Mouse (Mus musculus) neural tube, embryonic 14.5 days (tissue): Measurements from ENCODE around the gene Asgr2. TPM values are rescaled to one million over a fixed set of nuclear protein-coding genes. Genes with fewer than 3 reads are reported as not detected.

Experiments
- ATAC-seq: fragments of 200-750 bp; cut with Nextera tagmentation; 2 replicates; pipeline ENCODE4 v1.8.0; 2017; ENCODE audit warnings: low read depth, mild to moderate bottlenecking, moderate TSS enrichment, moderate library complexity
- H3K27ac ChIP-seq: fragments of 300-500 bp; sonication (generic); 2 replicates; pipeline ENCODE4 v1.5.1; 2014; ENCODE audit warnings: low read depth, mild to moderate bottlenecking, control low read depth, low read length, moderate library complexity, mixed read lengths
- H3K27me3 ChIP-seq: fragments of 300-500 bp; sonication (generic); 2 replicates; pipeline ENCODE4 v1.6.1; 2014; ENCODE audit warnings: low read length; ENCODE audit not compliant: control insufficient read depth, insufficient read depth
- H3K36me3 ChIP-seq: fragments of 300-500 bp; sonication (generic); 2 replicates; pipeline ENCODE4 v1.6.1; 2014; ENCODE audit warnings: low read length, mixed read lengths; ENCODE audit not compliant: control insufficient read depth, insufficient read depth
- H3K4me1 ChIP-seq: fragments of 300-500 bp; sonication (generic); 2 replicates; pipeline ENCODE4 v1.6.1; 2014; ENCODE audit warnings: low read length; ENCODE audit not compliant: control insufficient read depth, insufficient read depth
- H3K4me2 ChIP-seq: fragments of 300-500 bp; sonication (generic); 2 replicates; pipeline ENCODE4 v1.6.1; 2014; ENCODE audit warnings: mild to moderate bottlenecking, low read depth, low read length, control low read depth
- H3K4me3 ChIP-seq: fragments of 300-500 bp; sonication (generic); 2 replicates; pipeline ENCODE4 v1.5.1; 2014; ENCODE audit warnings: low read depth, low read length, control low read depth, mixed read lengths
- H3K9ac ChIP-seq: fragments of 300-500 bp; sonication (generic); replicated peaks from 2 replicates; pipeline ENCODE4 v1.6.1; 2014; ENCODE audit warnings: low read depth, mild to moderate bottlenecking, control low read depth, low read length, mixed read lengths
- H3K9me3 ChIP-seq: fragments of 300-500 bp; sonication (generic); 2 replicates; pipeline ENCODE4 v1.6.1; 2016; ENCODE audit warnings: low read length; ENCODE audit not compliant: control insufficient read depth
- WGBS: fragments of 180-500 bp; shearing (Covaris S2); extraction: QIAGEN DNeasy Blood & Tissue Kit; methylation state at CpG from one replicate; pipeline ENCODE4 v1.1.7; 2014; 5-methylcytosine and 5-hydroxymethylcytosine counted together
- polyA plus RNA-seq: library from polyadenylated mRNA; unstranded; fragments of >200 nt; fragmentation: Nextera tagmentation; extraction: Ambion mirVana; gene quantifications from 2 replicates; pipeline ENCODE4 v1.2.1, GENCODE M21; 2014

Asgr2 gene
- polyA plus RNA-seq, 1 experiment from 2014 or later, result not detected

- H3K27ac ChIP-seq, result no peak overlapping the region
- H3K4me2 ChIP-seq, result no peak overlapping the region
- H3K9ac ChIP-seq, result no peak overlapping the region
- H3K9me3 ChIP-seq, result no peaks in the 10 kb centered on the region
- H3K36me3 ChIP-seq, result no peaks in the 10 kb centered on the region
- H3K27me3 ChIP-seq, result no peaks in the 10 kb centered on the region
- no peak for ATAC-seq
- no peak overlapping the region for H3K4me3 ChIP-seq
- 70% methylated on average over 6 of the region's 6 CpGs for WGBS
- H3K4me1 ChIP-seq, result no peaks in the 10 kb centered on the region
Measured at GRCm38 (mm10) chr11:70079175-70079574, 13.3 kb upstream of the Asgr2 start.

DNA sequence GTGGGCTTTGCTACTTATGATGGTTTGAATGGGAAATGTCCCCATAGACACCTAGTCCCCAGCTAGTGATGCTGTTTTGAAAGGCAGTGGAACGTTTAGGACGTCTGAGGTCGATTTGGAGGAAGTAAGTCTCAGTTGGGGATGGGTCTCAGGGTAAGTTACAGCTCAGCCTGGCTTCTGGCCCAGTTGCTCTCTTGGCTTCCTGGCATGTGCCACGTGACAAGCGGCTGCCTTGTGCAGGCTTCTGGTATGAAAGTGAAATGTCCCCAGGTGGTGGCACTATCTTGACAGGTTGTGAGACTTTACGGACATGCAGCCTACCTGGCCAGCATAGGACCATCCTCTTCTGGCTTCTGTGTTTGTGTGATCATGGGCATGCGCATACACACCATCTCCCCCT is 12.5 kb upstream of the Asgr2 start:
- 82% methylated on average over 7 of the region's 7 CpGs for WGBS
- H3K27me3 ChIP-seq, result no peaks in the 10 kb centered on the region
- no peak overlapping the region for H3K4me2 ChIP-seq
- H3K9ac ChIP-seq, result no peak overlapping the region
- H3K4me3 ChIP-seq, result no peak overlapping the region
- no peak overlapping the region for H3K27ac ChIP-seq
- no peaks in the 10 kb centered on the region for H3K36me3 ChIP-seq
- ATAC-seq, result no peak
- H3K4me1 ChIP-seq, result no peaks in the 10 kb centered on the region
- no peaks in the 10 kb centered on the region for H3K9me3 ChIP-seq

GRCm38 (mm10) chr11:70080803-70081590 is 11.4 kb upstream of the Asgr2 start:
- 86% methylated on average over 15 of the region's 15 CpGs for WGBS
- Histone ChIP-seq H3K36me3 (no peaks in the 10 kb centered on the region), H3K9me3 (no peaks in the 10 kb centered on the region), H3K9ac (no peak overlapping the region), H3K27me3 (no peaks in the 10 kb centered on the region), H3K4me2 (no peak overlapping the region), H3K27ac (no peak overlapping the region), H3K4me3 (no peak overlapping the region), H3K4me1 (no peaks in the 10 kb centered on the region)
- ATAC-seq, result no peak

- no peak overlapping the region for H3K27ac ChIP-seq
- ATAC-seq, result no peak
- 90% methylated on average over 8 of the region's 8 CpGs for WGBS
- no peak overlapping the region for H3K4me3 ChIP-seq
- H3K27me3 ChIP-seq, result no peaks in the 10 kb centered on the region
- no peaks in the 10 kb centered on the region for H3K9me3 ChIP-seq
- no peak overlapping the region for H3K9ac ChIP-seq
- H3K4me2 ChIP-seq, result no peak overlapping the region
- H3K36me3 ChIP-seq, result no peaks in the 10 kb centered on the region
- H3K4me1 ChIP-seq, result no peaks in the 10 kb centered on the region
Measured at GRCm38 (mm10) chr11:70084563-70084962, 7.9 kb upstream of the Asgr2 start.

DNA sequence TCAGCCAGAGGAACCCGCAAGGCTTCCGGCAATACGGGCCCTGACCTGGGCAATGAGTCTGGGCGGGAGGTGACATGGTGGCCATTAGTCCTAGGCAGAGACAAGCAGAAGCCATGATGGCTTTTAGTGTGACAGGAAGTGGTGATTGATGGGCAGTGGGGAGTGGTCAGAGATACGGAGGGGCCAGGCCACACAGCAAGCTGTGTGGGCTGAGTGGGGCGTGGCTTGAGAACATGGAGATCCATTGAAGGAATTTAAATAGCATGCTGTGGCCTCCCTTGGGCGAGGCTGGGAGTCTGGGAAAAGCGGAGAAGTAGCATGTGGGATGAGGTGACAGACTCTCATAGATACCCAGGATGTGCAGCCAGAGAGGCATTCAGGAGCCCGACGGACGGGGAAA is 5.0 kb downstream of the Asgr2 start:
- H3K36me3 ChIP-seq, result no peaks in the 10 kb centered on the region
- H3K9ac ChIP-seq, result no peak overlapping the region
- no peak overlapping the region for H3K4me2 ChIP-seq
- H3K4me3 ChIP-seq, result no peak overlapping the region
- no peaks in the 10 kb centered on the region for H3K4me1 ChIP-seq
- H3K9me3 ChIP-seq, result no peaks in the 10 kb centered on the region
- 65% methylated on average over 11 of the region's 11 CpGs for WGBS
- no peak for ATAC-seq
- no peaks in the 10 kb centered on the region for H3K27me3 ChIP-seq
- no peak overlapping the region for H3K27ac ChIP-seq

GRCm38 (mm10) chr11:70099102-70099501 is 6.7 kb downstream of the Asgr2 start:
- H3K9ac ChIP-seq, result no peak overlapping the region
- no peak overlapping the region for H3K4me2 ChIP-seq
- H3K9me3 ChIP-seq, result no peaks in the 10 kb centered on the region
- no peak overlapping the region for H3K4me3 ChIP-seq
- no peaks in the 10 kb centered on the region for H3K4me1 ChIP-seq
- no peak overlapping the region for H3K27ac ChIP-seq
- 96% methylated on average over 2 of the region's 2 CpGs for WGBS
- H3K36me3 ChIP-seq, result no peaks in the 10 kb centered on the region
- ATAC-seq, result no peak
- H3K27me3 ChIP-seq, result no peaks in the 10 kb centered on the region

- Histone ChIP-seq H3K27me3 (no peaks in the 10 kb centered on the region), H3K36me3 (no peaks in the 10 kb centered on the region), H3K4me3 (no peak overlapping the region), H3K27ac (no peak overlapping the region), H3K9me3 (no peaks in the 10 kb centered on the region), H3K9ac (no peak overlapping the region), H3K4me1 (no peaks in the 10 kb centered on the region), H3K4me2 (no peak overlapping the region)
- ATAC-seq, result no peak
- WGBS, result 94% methylated on average over 2 of the region's 2 CpGs
Measured at GRCm38 (mm10) chr11:70099809-70100208, 7.4 kb downstream of the Asgr2 start.

DNA sequence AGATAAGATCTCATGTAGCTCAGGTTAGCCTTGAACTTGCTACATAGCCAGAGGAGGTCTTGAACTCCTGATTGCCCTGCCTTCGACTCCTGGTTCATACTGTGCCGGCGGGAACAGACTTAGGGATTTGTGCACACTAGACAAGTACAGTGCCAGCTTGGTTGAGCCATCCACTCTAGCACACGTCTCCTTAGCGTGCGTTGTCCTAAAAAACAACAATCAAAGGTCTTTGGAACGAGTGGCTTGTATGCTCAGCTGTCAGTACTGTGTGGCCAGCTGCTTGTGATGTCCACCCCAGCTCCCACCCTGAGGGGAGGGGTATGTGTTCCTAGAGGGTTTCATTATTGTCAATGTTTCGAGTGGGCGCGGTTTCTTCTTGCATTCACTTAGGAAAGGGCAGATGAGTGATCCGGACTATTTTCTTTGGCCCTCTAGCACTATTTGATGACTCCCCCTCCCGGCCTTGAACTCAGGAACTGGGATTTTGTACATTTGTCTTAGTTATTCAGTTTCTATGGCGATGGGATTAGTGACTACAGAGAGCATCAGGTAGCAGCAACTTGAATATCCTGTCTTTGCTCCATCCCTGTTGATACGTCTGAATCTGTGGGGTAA is 11.4 kb downstream of the Asgr2 start:
- no peaks in the 10 kb centered on the region for H3K4me1 ChIP-seq
- H3K4me2 ChIP-seq, result no peak overlapping the region
- no peaks in the 10 kb centered on the region for H3K27me3 ChIP-seq
- no peaks in the 10 kb centered on the region for H3K36me3 ChIP-seq
- H3K4me3 ChIP-seq, result no peak overlapping the region
- no peaks in the 10 kb centered on the region for H3K9me3 ChIP-seq
- no peak for ATAC-seq
- no peak overlapping the region for H3K9ac ChIP-seq
- H3K27ac ChIP-seq, result no peak overlapping the region
- WGBS, result 80% methylated on average over 14 of the region's 14 CpGs

- no peak overlapping the region for H3K9ac ChIP-seq
- no peaks in the 10 kb centered on the region for H3K27me3 ChIP-seq
- 75% methylated on average over 8 of the region's 8 CpGs for WGBS
- ATAC-seq, result no peak
- no peaks in the 10 kb centered on the region for H3K36me3 ChIP-seq
- H3K4me3 ChIP-seq, result no peak overlapping the region
- no peak overlapping the region for H3K4me2 ChIP-seq
- H3K4me1 ChIP-seq, result no peaks in the 10 kb centered on the region
- no peaks in the 10 kb centered on the region for H3K9me3 ChIP-seq
- H3K27ac ChIP-seq, result no peak overlapping the region
Measured at GRCm38 (mm10) chr11:70107085-70107484, 14.6 kb downstream of the Asgr2 start.
